Mouse (Mus musculus) cortical plate, adult 2 months (tissue): ENCODE measurements around the gene Gm17387. TPM values are rescaled to one million over a fixed set of nuclear protein-coding genes. Genes with fewer than 3 reads are reported as not detected.

ENCODE experiments used
- H3K27ac ChIP-seq: fragments of 200-500 bp; 2 replicates; pipeline ENCODE4 v1.5.1; 2012; ENCODE audit warnings: low read length, control low read depth, inconsistent platforms; ENCODE audit not compliant: insufficient read depth
- H3K4me1 ChIP-seq: fragments of 200-500 bp; 2 replicates; pipeline ENCODE4 v1.6.1; 2011; ENCODE audit warnings: low read length; ENCODE audit not compliant: control insufficient read depth, insufficient read depth
- H3K4me3 ChIP-seq: fragments of 200-500 bp; 2 replicates; pipeline ENCODE4 v1.5.1; 2011; ENCODE audit warnings: mild to moderate bottlenecking, low read length, control low read depth; ENCODE audit not compliant: insufficient read depth
- CTCF ChIP-seq: fragments of 200-500 bp; IDR thresholded peaks from 2 replicates; pipeline ENCODE4 v1.5.1; 2011; ENCODE audit warnings: mild to moderate bottlenecking, control low read depth, low read length; ENCODE audit not compliant: insufficient read depth; ENCODE audit errors: extremely low read depth
- POLR2A ChIP-seq: fragments of 200-500 bp; IDR thresholded peaks from 2 replicates; pipeline ENCODE4 v1.6.1; 2011; ENCODE audit warnings: mild to moderate bottlenecking, low read length, control low read depth; ENCODE audit not compliant: insufficient read depth; ENCODE audit errors: extremely low read depth
- polyA plus RNA-seq: library from polyadenylated mRNA; depleted of rRNA; stranded (reverse); fragments of >200 nt; gene quantifications from 2 replicates; pipeline ENCODE4 v1.2.3, GENCODE M21; 2012

The Gm17387 gene
- polyA plus RNA-seq, 1 experiment = not detected

GRCm38 (mm10) chr7:140998853-140999700, 29.9 kb upstream of the Gm17387 start:
- H3K4me3 ChIP-seq = no peak overlapping the region
- no peak for TF ChIP-seq CTCF
- H3K4me1 ChIP-seq = no peaks in the 10 kb centered on the region
- peak overlapping the region; percentile 31; the same call in 1 of the 2 replicates for H3K27ac ChIP-seq

GRCm38 (mm10) chr7:141000881-141001708, 27.8 kb upstream of the Gm17387 start:
- H3K4me3 ChIP-seq = no peak overlapping the region
- TF ChIP-seq POLR2A (no peak), CTCF (no peak)

GRCm38 (mm10) chr7:141003248-141004010, 25.5 kb upstream of the Gm17387 start:
- TF ChIP-seq CTCF (no peak), POLR2A (no peak)
- Histone ChIP-seq H3K27ac (no peak overlapping the region), H3K4me1 (no peaks in the 10 kb centered on the region), H3K4me3 (no peak overlapping the region)

More at GRCm38 (mm10) chr7:141000881-141001708, 27.8 kb upstream of the Gm17387 start:
- H3K27ac ChIP-seq = no peak overlapping the region
- H3K4me1 ChIP-seq = no peaks in the 10 kb centered on the region

GRCm38 (mm10) chr7:141006446-141006845, 22.5 kb upstream of the Gm17387 start:
- Histone ChIP-seq H3K27ac (no peak overlapping the region), H3K4me3 (no peak overlapping the region), H3K4me1 (no peaks in the 10 kb centered on the region)
- TF ChIP-seq POLR2A (no peak), CTCF (no peak)

GRCm38 (mm10) chr7:141006914-141007313, 22.0 kb upstream of the Gm17387 start:
- TF ChIP-seq POLR2A = no peak
- no peak for TF ChIP-seq CTCF
- Histone ChIP-seq H3K4me1 (no peaks in the 10 kb centered on the region), H3K27ac (no peak overlapping the region), H3K4me3 (no peak overlapping the region)

GRCm38 (mm10) chr7:141008312-141008761, 20.6 kb upstream of the Gm17387 start:
- no peak for TF ChIP-seq CTCF
- TF ChIP-seq POLR2A = no peak
- H3K4me3 ChIP-seq = no peak overlapping the region

GRCm38 (mm10) chr7:141008938-141009660, 19.8 kb upstream of the Gm17387 start:
- TF ChIP-seq POLR2A = no peak
- peak; percentile 64 for TF ChIP-seq CTCF
- no peak overlapping the region for H3K4me3 ChIP-seq
- no peaks in the 10 kb centered on the region for H3K4me1 ChIP-seq
- H3K27ac ChIP-seq = no peak overlapping the region

More at GRCm38 (mm10) chr7:141008312-141008761, 20.6 kb upstream of the Gm17387 start:
- no peaks in the 10 kb centered on the region for H3K4me1 ChIP-seq
- H3K27ac ChIP-seq = no peak overlapping the region

GRCm38 (mm10) chr7:141009665-141010064, 19.3 kb upstream of the Gm17387 start:
- H3K4me3 ChIP-seq = no peak overlapping the region; the same call in 1 of the 2 replicates

GRCm38 (mm10) chr7:141010593-141010992, 18.3 kb upstream of the Gm17387 start, which contains the start of gene Ifitm3:
Gene Ifitm3 (minus strand): TSS chr7:141010770.
- TF ChIP-seq CTCF (no peak), POLR2A (no peak)
- peak within 1 kb of the TSS; percentile 40 for H3K4me3 ChIP-seq
- no peaks in the 10 kb centered on the region for H3K4me1 ChIP-seq
- peak within 1 kb of the TSS; percentile 83 for H3K27ac ChIP-seq

More at GRCm38 (mm10) chr7:141009665-141010064, 19.3 kb upstream of the Gm17387 start:
- TF ChIP-seq POLR2A (no peak), CTCF (no peak)
- no peaks in the 10 kb centered on the region for H3K4me1 ChIP-seq
- no peak overlapping the region for H3K27ac ChIP-seq
